In genomic region chr5:64864699-64865108, GRCm38 (mm10) we compare ENCODE assay signal across 8 mouse cellular contexts.
A peak's percentile ranks its signal among the peaks of the same experiment; 100 is the strongest.
DNase-seq lines count a peak whose midpoint lies in the region; ATAC-seq lines count a peak whose summit lies in the region.

No protein-coding gene starts in this region.

- no peak overlapping the region for H3K4me3 ChIP-seq in forebrain, embryonic 11.5 days (ENCODE audit: low read depth, low read length)
- H3K4me3 ChIP-seq in forebrain, embryonic 16.5 days (replicated peaks; ENCODE audit: low read length), result no peak overlapping the region
- no peak overlapping the region for H3K4me3 ChIP-seq in liver, embryonic 12.5 days

- no peaks in the 10 kb centered on the region; the same call in 1 of the 2 replicates for H3K9me3 ChIP-seq in forebrain, embryonic 11.5 days (ENCODE audit: control insufficient read depth, low read length)
- peaks cover 7% of the 10 kb centered on the region; the same call in 1 of the 2 replicates for H3K9me3 ChIP-seq in forebrain, embryonic 16.5 days (ENCODE audit: control insufficient read depth, low read length)
- H3K9me3 ChIP-seq in liver, embryonic 12.5 days (replicated peaks), result no peaks in the 10 kb centered on the region

- H3K4me2 ChIP-seq in forebrain, embryonic 11.5 days (ENCODE audit: low read depth, low read length, severe bottlenecking), result no peak overlapping the region
- no peak overlapping the region for H3K4me2 ChIP-seq in forebrain, embryonic 16.5 days (ENCODE audit: low read length)
- peak overlapping the region; percentile 46 for H3K4me2 ChIP-seq in liver, embryonic 12.5 days

- H3K36me3 ChIP-seq in forebrain, embryonic 11.5 days (ENCODE audit: control insufficient read depth, insufficient read depth, low read length), result no peaks in the 10 kb centered on the region
- H3K36me3 ChIP-seq in forebrain, embryonic 16.5 days (ENCODE audit: control insufficient read depth, insufficient read depth), result no peaks in the 10 kb centered on the region
- H3K36me3 ChIP-seq in liver, embryonic 12.5 days, result no peaks in the 10 kb centered on the region

- ATAC-seq in forebrain, embryonic 11.5 days (replicated peaks; ENCODE audit: low FRiP score), result 0 out of 2 replicates have a peak, but pooled peaks have one; percentile 36
- no peak for ATAC-seq in forebrain, embryonic 16.5 days
- peak; percentile 88 for ATAC-seq in liver, embryonic 12.5 days

- H3K4me1 ChIP-seq in forebrain, embryonic 11.5 days (replicated peaks; ENCODE audit: control insufficient read depth, insufficient read depth, low read length), result no peaks in the 10 kb centered on the region
- H3K4me1 ChIP-seq in forebrain, embryonic 16.5 days (replicated peaks; ENCODE audit: control insufficient read depth, insufficient read depth, low read length), result peaks cover 23% of the 10 kb centered on the region
- peaks cover 57% of the 10 kb centered on the region for H3K4me1 ChIP-seq in liver, embryonic 12.5 days

- H3K9ac ChIP-seq in forebrain, embryonic 11.5 days (ENCODE audit: low read length), result no peak overlapping the region
- H3K9ac ChIP-seq in forebrain, embryonic 16.5 days (replicated peaks; ENCODE audit: low read depth, low read length), result no peak overlapping the region
- H3K9ac ChIP-seq in liver, embryonic 12.5 days, result peak overlapping the region; percentile 19; the same call in 1 of the 2 replicates

- H3K27me3 ChIP-seq in forebrain, embryonic 11.5 days (ENCODE audit: control insufficient read depth, insufficient read depth, low read length), result no peaks in the 10 kb centered on the region
- H3K27me3 ChIP-seq in forebrain, embryonic 16.5 days (replicated peaks; ENCODE audit: control insufficient read depth, insufficient read depth, low read length), result no peaks in the 10 kb centered on the region
- H3K27me3 ChIP-seq in liver, embryonic 12.5 days (replicated peaks), result no peaks in the 10 kb centered on the region

- WGBS in forebrain, embryonic 11.5 days, result 71% methylated on average over 4 of the region's 4 CpGs
- 75% methylated on average over 4 of the region's 4 CpGs for WGBS in forebrain, embryonic 16.5 days
- WGBS in liver, embryonic 12.5 days (ENCODE audit: insufficient replicate concordance), result 11% methylated on average over 4 of the region's 4 CpGs

- no peak overlapping the region for H3K27ac ChIP-seq in forebrain, embryonic 11.5 days (ENCODE audit: low read depth, low read length)
- no peak overlapping the region for H3K27ac ChIP-seq in forebrain, embryonic 16.5 days (ENCODE audit: low read length)
- peak overlapping the region; percentile 76 for H3K27ac ChIP-seq in liver, embryonic 12.5 days

- intact Hi-C loops in heart, postnatal 25 days (cut with DNase I), result loop anchor here (2.0 to 5.0 kb wide), 2 partner anchors 47 to 358 kb away; no protein-coding TSS in a partner anchor

- DNase-seq in forebrain, embryonic 11.5 days (ENCODE audit: low spot score), result no peak
- DNase-seq in T-cell, adult 2 months (ENCODE audit: low spot score), result peak; percentile 56
- peak; percentile 37 for DNase-seq in heart, postnatal 25 days (ENCODE audit: low spot score)
- DNase-seq in spleen, adult 12 weeks (ENCODE audit: low spot score), result peak; percentile 57
- no peak for DNase-seq in left cerebral cortex, adult 9 months (ENCODE audit: low spot score in 2 of 2)
- DNase-seq in right cerebral cortex, adult 2 months (ENCODE audit: low spot score in 2 of 2), result no peak

Comparison
In these comparisons a context has a peak if more than half of its experiments do, and no peak if none do; other contexts are left out.
1. DNase-seq: peak in T-cell, adult 2 months (single experiment), heart, postnatal 25 days (single experiment) and spleen, adult 12 weeks (single experiment); none in forebrain, embryonic 11.5 days (single experiment), left cerebral cortex, adult 9 months (0 of 2) and right cerebral cortex, adult 2 months (0 of 2).